Mouse (Mus musculus): ENCODE results near the gene Ntmt1. TPM values are rescaled to one million over a fixed set of nuclear protein-coding genes. Genes with fewer than 3 reads are reported as not detected.

The Ntmt1 gene
- polyA plus RNA-seq, 1 experiment: 71.2 TPM

GRCm38 (mm10) chr2:30829315-30829714 is 21.7 kb downstream of the Ntmt1 start:
- TF ChIP-seq SRF (IDR thresholded peaks at IDR 0.05; ENCODE audit: control insufficient read depth, insufficient read length, low read depth): no peak
- TF ChIP-seq TCF12 (IDR thresholded peaks at IDR 0.05; ENCODE audit: insufficient read depth, poor library complexity, severe bottlenecking): no peak
- no peak for TF ChIP-seq MYOG (IDR thresholded peaks at IDR 0.05; ENCODE audit: control insufficient read depth in 1 of 3, insufficient read depth in 1 of 3, insufficient read length in 2 of 3, low read depth in 2 of 3)
- no peak for TF ChIP-seq E2F4 (IDR thresholded peaks at IDR 0.05; ENCODE audit: insufficient read depth)
- TF ChIP-seq POLR2A (IDR thresholded peaks at IDR 0.05; ENCODE audit: insufficient read length, low read depth): no peak
- no peak for TF ChIP-seq MAX (IDR thresholded peaks at IDR 0.05; ENCODE audit: low read depth)
- TF ChIP-seq TCF3 (IDR thresholded peaks at IDR 0.05; ENCODE audit: insufficient read length, low read depth): no peak
- TF ChIP-seq USF1 (IDR thresholded peaks at IDR 0.05; ENCODE audit: low read depth): no peak
- no peak for TF ChIP-seq REST (IDR thresholded peaks at IDR 0.05; ENCODE audit: insufficient read depth, insufficient read length)
- TF ChIP-seq CEBPB (IDR thresholded peaks at IDR 0.05; ENCODE audit: insufficient read depth, poor library complexity, severe bottlenecking): no peak
- TF ChIP-seq MYOD1 (IDR thresholded peaks at IDR 0.05; ENCODE audit: control insufficient read depth in 1 of 3, insufficient read length in 2 of 3, low read depth in 2 of 3): no peak
- no peak for TF ChIP-seq POLR2AphosphoS2 (IDR thresholded peaks at IDR 0.05; ENCODE audit: insufficient read length, low read depth)
- H3K27me3 ChIP-seq (ENCODE audit: control insufficient read depth, insufficient read depth, insufficient read length): no peaks in the 10 kb centered on the region
- H3K79me2 ChIP-seq (ENCODE audit: control insufficient read depth, insufficient read depth): peaks cover 24% of the 10 kb centered on the region
- H3K36me3 ChIP-seq (ENCODE audit: control insufficient read depth, insufficient read depth): peaks cover 6% of the 10 kb centered on the region
- H3K4me3 ChIP-seq: no peak overlapping the region
- no peak overlapping the region for H3ac ChIP-seq (ENCODE audit: control insufficient read depth, insufficient read length)
- H3K4me2 ChIP-seq (ENCODE audit: low read depth): no peak overlapping the region

GRCm38 (mm10) chr2:30830283-30830795 is 22.7 kb downstream of the Ntmt1 start, which contains the start of gene Asb6:
Gene Asb6, minus strand, starts transcription at chr2:30830333.
- H3K4me2 ChIP-seq (ENCODE audit: low read depth): no peak within 1 kb of the TSS
- peaks cover 6% of the 10 kb centered on the region for H3K36me3 ChIP-seq (ENCODE audit: control insufficient read depth, insufficient read depth)
- no peaks in the 10 kb centered on the region for H3K27me3 ChIP-seq (ENCODE audit: control insufficient read depth, insufficient read depth, insufficient read length)
- H3K79me2 ChIP-seq (ENCODE audit: control insufficient read depth, insufficient read depth): peaks cover 23% of the 10 kb centered on the region
- no peak within 1 kb of the TSS for H3K4me3 ChIP-seq
- H3ac ChIP-seq (ENCODE audit: control insufficient read depth, insufficient read length): no peak within 1 kb of the TSS
- TF ChIP-seq REST (IDR thresholded peaks at IDR 0.05; ENCODE audit: insufficient read depth, insufficient read length) (no peak), POLR2AphosphoS2 (IDR thresholded peaks at IDR 0.05; ENCODE audit: insufficient read length, low read depth) (no peak), MAX (IDR thresholded peaks at IDR 0.05; ENCODE audit: low read depth) (no peak), TCF3 (IDR thresholded peaks at IDR 0.05; ENCODE audit: insufficient read length, low read depth) (no peak), E2F4 (IDR thresholded peaks at IDR 0.05; ENCODE audit: insufficient read depth) (no peak), POLR2A (IDR thresholded peaks at IDR 0.05; ENCODE audit: insufficient read length, low read depth) (no peak), MYOG (IDR thresholded peaks at IDR 0.05; ENCODE audit: control insufficient read depth in 1 of 3, insufficient read depth in 1 of 3, insufficient read length in 2 of 3, low read depth in 2 of 3) (no peak), TCF12 (IDR thresholded peaks at IDR 0.05; ENCODE audit: insufficient read depth, poor library complexity, severe bottlenecking) (no peak)

- Histone ChIP-seq H3ac (ENCODE audit: control insufficient read depth, insufficient read length) (no peak overlapping the region), H3K36me3 (ENCODE audit: control insufficient read depth, insufficient read depth) (no peaks in the 10 kb centered on the region), H3K4me2 (ENCODE audit: low read depth) (no peak overlapping the region), H3K27me3 (ENCODE audit: control insufficient read depth, insufficient read depth, insufficient read length) (no peaks in the 10 kb centered on the region), H3K4me3 (no peak overlapping the region), H3K79me2 (ENCODE audit: control insufficient read depth, insufficient read depth) (no peaks in the 10 kb centered on the region)
- no peak for TF ChIP-seq CEBPB (IDR thresholded peaks at IDR 0.05; ENCODE audit: insufficient read depth, poor library complexity, severe bottlenecking)
Measured at GRCm38 (mm10) chr2:30833644-30834043, 26.0 kb downstream of the Ntmt1 start.

- Histone ChIP-seq H3K36me3 (ENCODE audit: control insufficient read depth, insufficient read depth) (no peaks in the 10 kb centered on the region), H3K79me2 (ENCODE audit: control insufficient read depth, insufficient read depth) (no peaks in the 10 kb centered on the region), H3K4me2 (ENCODE audit: low read depth) (no peak within 1 kb of the TSS), H3K27me3 (ENCODE audit: control insufficient read depth, insufficient read depth, insufficient read length) (no peaks in the 10 kb centered on the region), H3ac (ENCODE audit: control insufficient read depth, insufficient read length) (no peak within 1 kb of the TSS), H3K4me3 (no peak within 1 kb of the TSS)
- TF ChIP-seq CEBPB (IDR thresholded peaks at IDR 0.05; ENCODE audit: insufficient read depth, poor library complexity, severe bottlenecking) (no peak), SRF (IDR thresholded peaks at IDR 0.05; ENCODE audit: control insufficient read depth, insufficient read length, low read depth) (no peak), MYOG (IDR thresholded peaks at IDR 0.05; ENCODE audit: control insufficient read depth in 1 of 3, insufficient read depth in 1 of 3, insufficient read length in 2 of 3, low read depth in 2 of 3) (no peak), POLR2A (IDR thresholded peaks at IDR 0.05; ENCODE audit: insufficient read length, low read depth) (no peak)
Measured at GRCm38 (mm10) chr2:30834373-30835022, 26.9 kb downstream of the Ntmt1 start, which contains the start of gene Prrx2. Gene Prrx2, plus strand, starts transcription at chr2:30834972.

- Histone ChIP-seq H3K36me3 (ENCODE audit: control insufficient read depth, insufficient read depth) (no peaks in the 10 kb centered on the region), H3ac (ENCODE audit: control insufficient read depth, insufficient read length) (no peak overlapping the region), H3K4me3 (no peak overlapping the region), H3K4me2 (ENCODE audit: low read depth) (no peak overlapping the region), H3K79me2 (ENCODE audit: control insufficient read depth, insufficient read depth) (no peaks in the 10 kb centered on the region), H3K27me3 (ENCODE audit: control insufficient read depth, insufficient read depth, insufficient read length) (no peaks in the 10 kb centered on the region)
- no peak for TF ChIP-seq TCF12 (IDR thresholded peaks at IDR 0.05; ENCODE audit: insufficient read depth, poor library complexity, severe bottlenecking)
- TF ChIP-seq USF1 (IDR thresholded peaks at IDR 0.05; ENCODE audit: low read depth): no peak
- TF ChIP-seq POLR2AphosphoS2 (IDR thresholded peaks at IDR 0.05; ENCODE audit: insufficient read length, low read depth): no peak
- TF ChIP-seq MYOG (IDR thresholded peaks at IDR 0.05; ENCODE audit: control insufficient read depth in 1 of 3, insufficient read depth in 1 of 3, insufficient read length in 2 of 3, low read depth in 2 of 3): no peak
- TF ChIP-seq E2F4 (IDR thresholded peaks at IDR 0.05; ENCODE audit: insufficient read depth): no peak
- no peak for TF ChIP-seq MAX (IDR thresholded peaks at IDR 0.05; ENCODE audit: low read depth)
- no peak for TF ChIP-seq SRF (IDR thresholded peaks at IDR 0.05; ENCODE audit: control insufficient read depth, insufficient read length, low read depth)
- TF ChIP-seq REST (IDR thresholded peaks at IDR 0.05; ENCODE audit: insufficient read depth, insufficient read length): no peak
Measured at GRCm38 (mm10) chr2:30836238-30836990, 28.8 kb downstream of the Ntmt1 start.
